Mouse (Mus musculus) erythroblast, embryonic 14.5 days (primary cell): ENCODE measurements around the gene Csnk2b.

ENCODE experiments used
- GATA1 ChIP-seq: IDR thresholded peaks from 2 replicates; pipeline ENCODE4 v1.6.1; 2012; ENCODE audit warnings: low read length, inconsistent platforms, mixed read lengths
- TAL1 ChIP-seq: IDR thresholded peaks from 3 replicates; pipeline ENCODE4 v1.6.1; 2012; ENCODE audit warnings: low read length, inconsistent platforms, mixed read lengths

- TF ChIP-seq GATA1 (no peak), TAL1 (no peak)
Observed at GRCm38 (mm10) chr17:35166352-35167035, 44.6 kb upstream of the Csnk2b start.
